Mouse (Mus musculus) leukemia stem cell, adult 10-12 weeks (primary cell): ENCODE results near the gene Gm8897. TPM values are rescaled to one million over a fixed set of nuclear protein-coding genes. Genes with fewer than 3 reads are reported as not detected.

Experiments
- polyA plus RNA-seq: library from polyadenylated mRNA; stranded (reverse); fragments of >175 nt; gene quantifications from 2 replicates; pipeline ENCODE4 v1.2.3, GENCODE M21; 2012; ENCODE audit warnings: low replicate concordance

Gene Gm8897
- polyA plus RNA-seq, result not detected in 2 replicates

GRCm38 (mm10) chr5:11416118-11416517 is at the start of gene Gm8897:
Gene Gm8897, plus strand, starts transcription at chr5:11416418.

Other genes starting within 250 kb of the Gm8897 start
- not detected in 2 replicates for gene Gm5861, start 233.3 kb upstream of the Gm8897 start, polyA plus RNA-seq
- gene Gm8890, start 160.4 kb upstream of the Gm8897 start, polyA plus RNA-seq, result not detected in 2 replicates
- gene Speer1, start 74.9 kb upstream of the Gm8897 start, polyA plus RNA-seq, result not detected in 2 replicates
- gene Gm8906, start 86.3 kb downstream of the Gm8897 start, polyA plus RNA-seq, result not detected in 2 replicates
- not detected in 2 replicates for gene Gm6460, start 178.5 kb downstream of the Gm8897 start, polyA plus RNA-seq